Mouse (Mus musculus) CD8-positive naive resting alpha-beta T cell, adult 2 months (primary cell): ENCODE measurements at regions not wholly inside any gene's neighbourhood (a gene's known extent, or its start where the extent isn't known, plus 50 kb on each side); places are given as distances from the start of the nearest gene placed in this dataset.
"Not testable (repeated sequence)": the region's sequence is repeated elsewhere in the genome, so short reads cannot be mapped to it uniquely, and the experiment has no call there.

Experiments used
- DNase-seq, 2 experiments: peaks; one replicate each; pipeline ENCODE4 v3.0.0; 2022; ENCODE audit warnings: low read depth in 2 of 2, low spot score in 2 of 2

DNA sequence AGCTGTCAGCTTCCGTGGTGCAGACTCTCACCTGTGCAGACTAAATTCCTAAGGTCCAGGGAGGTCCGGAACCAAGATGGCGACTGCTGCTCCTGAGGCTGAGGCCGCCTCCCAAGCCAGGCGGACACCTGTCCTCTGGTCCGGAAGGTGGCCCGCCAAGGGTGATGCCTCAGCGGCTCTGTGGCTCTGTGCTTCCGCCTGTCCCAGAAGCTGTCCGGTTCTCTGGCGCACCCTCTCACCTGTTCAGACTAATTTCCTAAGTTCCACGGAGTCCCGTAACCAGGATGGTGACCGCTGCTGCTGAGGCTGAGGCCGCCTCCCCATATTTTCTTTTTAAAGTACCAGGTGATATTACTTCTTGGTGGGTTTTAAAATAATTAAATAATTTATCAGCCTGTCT, 65.4 kb upstream of the B3galnt2 start:
- DNase-seq, result not testable (repeated sequence)

DNA sequence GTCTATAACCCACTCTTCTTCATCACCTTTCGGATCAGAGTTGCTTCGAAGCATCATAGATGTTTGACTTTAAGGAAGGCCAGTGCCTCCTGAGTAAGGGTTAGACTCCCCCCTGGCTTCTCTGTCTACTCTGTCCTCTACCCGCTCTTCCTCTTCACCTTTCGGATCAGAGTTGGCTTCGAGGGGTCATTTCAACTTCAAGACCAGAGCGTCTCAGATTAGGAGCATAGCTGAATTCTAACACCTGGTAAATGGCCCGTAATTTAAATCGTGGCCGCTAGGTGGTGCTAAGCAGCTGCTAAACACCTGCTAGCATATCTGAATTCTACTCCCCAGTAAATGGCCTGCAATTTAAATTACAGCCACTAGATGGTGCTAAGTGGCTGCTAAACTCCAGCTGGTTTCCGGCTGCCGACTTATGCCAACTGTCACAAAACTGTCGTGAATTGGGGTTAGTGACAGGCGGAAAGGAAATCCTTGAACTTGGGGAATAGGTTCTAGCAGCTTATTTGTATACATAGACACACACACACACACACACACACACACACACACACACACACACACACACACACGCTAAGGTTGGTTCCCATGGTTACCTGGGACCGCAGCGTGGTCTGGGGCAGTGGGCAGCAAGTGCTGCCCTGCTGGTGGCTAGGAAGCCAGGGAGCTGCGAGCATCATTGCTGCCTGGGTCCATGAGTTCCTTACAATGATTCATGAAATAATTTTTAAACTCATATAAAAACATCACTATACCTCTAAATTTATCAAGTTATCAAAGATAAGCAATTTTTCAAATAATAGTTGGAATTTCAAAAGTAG, 64.8 kb upstream of the B3galnt2 start:
- DNase-seq, result peak; percentile 93 to 96

DNA sequence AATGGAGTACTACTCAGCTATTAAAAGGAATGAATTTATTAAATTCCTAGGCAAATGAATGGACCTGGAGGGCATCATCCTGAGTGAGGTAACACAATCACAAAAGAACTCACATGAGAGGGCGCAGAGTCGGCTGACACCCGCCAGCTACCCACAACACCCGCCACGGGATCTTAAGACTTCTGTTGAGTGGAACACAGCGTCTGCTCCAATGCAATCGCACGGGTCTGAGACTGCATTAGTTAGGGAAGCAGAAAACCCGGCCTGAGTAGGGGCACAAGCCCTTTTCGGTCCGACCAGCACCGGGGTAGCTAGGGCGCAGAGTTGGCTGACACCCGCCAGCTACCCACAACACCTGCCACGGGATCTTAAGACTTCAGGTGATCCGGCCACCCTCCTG, 52.1 kb upstream of the B3galnt2 start:
- DNase-seq, result not testable (repeated sequence)
